Mouse (Mus musculus): ENCODE measurements around the gene Gm10031.

Gm10031 gene

GRCm38 (mm10) chr1:156539787-156540560, 16.2 kb downstream of the Gm10031 start:
- CTCF ChIA-PET: interaction anchor here (0.7 kb wide), 1 partner anchor 560 kb away, joined by 5 read pairs; no protein-coding TSS in a partner anchor

DNA sequence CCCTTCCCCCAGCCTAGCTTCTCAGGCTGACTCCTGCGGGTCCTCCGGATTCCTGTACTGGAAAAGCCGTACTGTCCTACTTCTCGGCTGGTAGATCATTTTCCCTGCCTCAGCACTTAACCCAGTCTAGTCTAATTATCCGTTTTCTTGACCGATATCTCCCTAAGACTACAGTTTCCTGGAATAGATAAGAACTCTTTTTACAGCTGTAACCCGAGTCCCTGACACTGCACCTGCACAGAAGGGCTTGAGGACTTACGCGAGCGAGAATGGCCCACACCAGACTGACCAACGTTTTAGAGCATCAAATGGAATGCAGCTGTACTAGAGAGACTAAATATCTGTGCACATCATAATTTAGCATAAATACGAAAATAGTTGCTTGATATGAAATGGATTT, 20.2 kb downstream of the Gm10031 start:
- CTCF ChIA-PET: no interaction called here

- CTCF ChIA-PET: no interaction called here
Observed at GRCm38 (mm10) chr1:156558024-156558930, 34.5 kb downstream of the Gm10031 start, which contains the start of gene Abl2. Abl2 (plus strand) TSS chr1:156558786.

- CTCF ChIA-PET: no interaction called here
Observed at GRCm38 (mm10) chr1:156558950-156559640, 35.3 kb downstream of the Gm10031 start.

DNA sequence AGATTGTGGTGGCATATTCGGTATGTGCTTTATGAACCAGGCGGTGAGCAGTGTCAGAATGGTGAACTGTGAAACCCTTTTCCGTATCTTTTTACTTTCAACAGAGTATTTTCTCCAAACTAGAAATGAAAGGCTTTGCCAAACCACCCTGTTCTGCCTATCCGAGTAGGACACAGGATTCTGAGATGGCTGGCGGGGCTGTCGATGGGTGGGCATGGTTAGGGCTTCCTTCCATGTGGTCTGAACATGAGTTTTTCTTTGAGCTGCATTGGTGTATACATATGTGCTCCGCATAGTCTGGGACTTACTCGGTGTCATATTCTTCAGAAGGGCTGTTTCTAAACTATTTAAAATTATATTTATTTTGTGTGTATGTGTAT, 35.8 kb downstream of the Gm10031 start:
- CTCF ChIA-PET: no interaction called here

DNA sequence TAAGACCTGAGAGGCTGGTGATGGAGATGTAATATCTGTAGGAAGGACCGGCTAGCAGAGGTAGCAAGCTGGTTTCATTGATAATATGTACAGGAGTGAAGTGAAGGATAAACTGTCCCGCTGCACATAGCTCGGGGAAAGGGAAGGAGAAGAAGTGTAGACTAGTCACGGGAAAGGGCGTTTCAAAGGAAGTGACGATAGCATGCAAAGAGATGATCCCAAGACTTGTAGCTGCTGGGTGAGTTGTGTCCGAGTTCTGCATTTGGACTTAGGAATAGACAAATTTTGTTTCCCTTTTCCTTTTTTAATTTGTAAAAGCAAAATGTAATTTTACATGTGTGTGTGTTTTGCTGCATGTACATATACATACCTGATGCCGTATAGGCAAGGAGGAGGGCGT, 36.7 kb downstream of the Gm10031 start:
- CTCF ChIA-PET: no interaction called here

DNA sequence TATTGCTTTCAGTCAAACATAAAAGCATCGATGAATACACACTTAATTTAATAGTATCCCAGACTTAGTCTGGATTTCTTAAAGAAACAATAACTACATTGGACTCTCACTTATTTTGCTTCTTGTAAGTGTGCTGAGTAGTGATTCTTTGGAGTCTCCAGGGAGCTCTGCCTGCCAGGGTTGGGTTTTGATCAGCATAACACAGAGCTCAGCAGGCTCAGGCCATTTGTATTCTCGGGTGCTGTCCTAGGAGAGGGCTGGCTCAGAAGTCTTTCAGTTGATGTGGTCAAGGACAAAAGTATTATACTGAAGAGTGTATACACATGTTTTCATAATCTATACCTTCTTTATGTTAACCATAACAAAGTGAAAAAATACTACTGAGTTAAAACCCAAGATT, 41.5 kb downstream of the Gm10031 start:
- CTCF ChIA-PET: no interaction called here

DNA sequence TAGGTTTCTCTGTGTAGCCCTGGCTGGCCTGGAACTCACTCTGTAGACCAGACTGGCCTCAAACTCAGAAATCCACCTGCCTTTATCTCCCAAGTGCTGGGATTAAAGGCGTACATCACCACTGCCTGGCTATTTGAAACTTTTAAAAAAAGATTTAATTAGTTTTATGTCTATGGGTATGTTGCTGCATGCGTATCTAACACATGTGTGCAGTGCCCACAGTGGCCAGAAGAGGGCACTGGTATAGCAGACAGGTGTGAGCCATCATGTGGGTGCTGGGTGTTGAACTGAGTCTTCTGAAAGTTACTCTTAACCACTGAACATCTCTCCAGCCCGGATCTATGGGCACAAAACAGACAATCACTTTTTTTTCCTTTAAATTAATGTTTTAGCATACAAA, 42.3 kb downstream of the Gm10031 start:
- CTCF ChIA-PET: no interaction called here

DNA sequence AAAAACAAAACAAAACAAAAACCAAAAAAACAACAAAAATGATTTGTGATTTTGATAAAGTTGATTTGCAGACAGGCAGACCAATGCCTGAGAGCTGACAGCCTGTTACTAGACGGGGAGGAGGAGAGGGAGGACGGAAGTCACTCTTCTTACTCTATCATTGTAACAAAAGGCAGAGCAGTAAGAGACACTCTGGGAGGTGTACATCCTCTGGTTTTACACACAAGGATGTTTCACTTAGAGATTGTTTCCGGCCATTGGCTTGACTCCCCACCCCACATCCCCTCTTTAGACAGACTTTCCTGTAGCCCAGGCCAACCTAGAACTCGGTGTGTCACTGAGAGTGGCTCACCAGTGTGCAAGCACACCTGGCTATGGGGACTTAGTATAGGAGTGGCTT, 45.8 kb downstream of the Gm10031 start:
- CTCF ChIA-PET: interaction anchor here (0.5 to 1.1 kb wide), 2 partner anchors 546 to 1138 kb away, joined by 4 read pairs; no protein-coding TSS in a partner anchor

GRCm38 (mm10) chr1:156572952-156573351, 49.1 kb downstream of the Gm10031 start:
- CTCF ChIA-PET: interaction anchor here (0.6 kb wide), 1 partner anchor 19 kb away, joined by 12 read pairs; no protein-coding TSS in a partner anchor

Measured in spleen, embryonic (tissue).